Mouse (Mus musculus) heart, postnatal 14 days (tissue): Measurements from ENCODE around the gene Acot8. TPM values are rescaled to one million over a fixed set of nuclear protein-coding genes. Genes with fewer than 3 reads are reported as not detected.
A peak's percentile ranks its signal among the peaks of the same experiment; 100 is the strongest.

Experiments
- DNase-seq, 2 experiments: peaks; one replicate each; pipeline ENCODE4 v3.0.0; 2021 to 2022
- intact Hi-C: fragments of 180-260 bp; cut with DNase I; formaldehyde crosslinking; loops from one replicate; pipeline ENCODE4 v1.15.1; 2025
- long read RNA-seq, 2 experiments: library from polyadenylated mRNA; stranded (forward); transcript quantifications; one replicate each; pipeline ENCODE4 v2.0.0; 2021
- total RNA-seq, 2 experiments: library from RNA; stranded (reverse); gene quantifications; 2 replicates each; pipeline ENCODE4 v1.2.3; 2021

Acot8 gene
- total RNA-seq, result 10 to 100 TPM; 11.2 to 11.3 TPM
- long read RNA-seq, experiment 1, transcript Acot8-202 (6 exons, 1,152 nt), result major isoform, 13 of 16 reads
- long read RNA-seq, experiment 1, partial matches to known transcripts, result 2 of 16 reads
- long read RNA-seq, experiment 1, other reads (novel, unspliced or antisense), result 1 of 16 reads
- long read RNA-seq, experiment 2, transcript Acot8-202 (6 exons, 1,152 nt), result major isoform, 8 of 10 reads
- long read RNA-seq, experiment 2, partial matches to known transcripts, result 0 of 10 reads
- long read RNA-seq, experiment 2, other reads (novel, unspliced or antisense), result 0 of 10 reads

DNA sequence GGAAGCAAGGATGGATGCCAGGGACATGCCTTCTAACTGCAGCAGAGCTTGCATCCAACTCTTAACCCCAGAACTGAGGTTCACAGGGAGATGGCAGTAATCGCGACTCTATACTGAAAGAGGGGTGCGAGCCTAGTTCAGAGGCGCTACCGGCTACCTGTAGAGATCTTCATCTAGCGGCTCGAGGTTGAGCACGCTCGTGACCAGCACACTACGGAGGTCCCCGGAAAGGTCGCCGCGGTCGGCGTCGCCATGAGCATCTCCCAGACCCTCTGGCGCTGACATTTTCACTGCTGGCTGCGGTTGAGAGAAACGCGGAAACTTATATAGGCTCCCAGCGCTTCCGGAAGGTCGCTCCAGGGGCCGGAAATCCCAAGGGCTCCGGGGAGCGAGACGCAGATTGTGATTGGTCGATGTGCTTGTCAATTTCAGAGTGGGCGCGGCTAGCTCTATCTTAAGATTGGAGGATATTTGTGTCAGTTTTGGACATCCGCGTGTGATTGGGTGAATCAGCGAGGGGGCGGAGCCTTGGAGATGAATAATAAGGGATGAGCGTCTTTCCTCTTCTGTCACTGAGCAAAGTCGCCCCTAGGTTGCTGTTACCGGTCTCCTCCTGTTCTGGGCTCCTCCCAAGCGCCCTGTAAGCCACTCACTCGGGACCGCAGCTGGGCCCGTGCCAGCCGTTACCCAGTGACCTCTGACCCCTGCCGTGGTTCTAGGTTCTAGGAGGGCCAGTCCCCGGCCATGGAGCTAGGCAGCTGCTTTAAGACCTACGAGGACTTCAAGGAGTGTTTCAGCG lies at the start of gene Acot8, which contains the start of gene Zswim3:
Gene Acot8, minus strand, starts transcription at position 350 of the 799 bp plus-strand sequence.
Gene Zswim3, plus strand, starts transcription at position 566 of the 799 bp plus-strand sequence.
- intact Hi-C loops, result no loop called here
- peak; percentile 96 to 97 for DNase-seq

DNA sequence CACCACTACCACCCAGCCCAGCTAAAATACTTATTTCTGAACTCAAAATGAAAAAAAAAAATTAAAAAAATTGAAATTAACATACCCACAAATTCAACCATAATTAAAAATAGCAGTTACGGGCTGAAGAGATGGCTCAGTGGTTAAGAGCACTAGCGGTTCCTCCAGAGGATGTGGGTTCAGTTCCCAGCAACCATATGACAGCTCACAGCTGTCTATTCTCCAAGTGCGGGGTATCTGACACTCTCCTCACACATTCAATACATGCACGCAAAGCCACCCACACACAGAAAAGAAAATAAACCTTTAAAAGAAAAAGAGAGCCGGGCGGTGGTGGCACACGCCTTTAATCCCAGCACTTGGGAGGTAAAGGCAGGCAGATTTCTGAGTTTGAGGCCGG lies 45.4 kb upstream of the Acot8 start:
- intact Hi-C loops, result no loop called here
- DNase-seq, result no peak

DNA sequence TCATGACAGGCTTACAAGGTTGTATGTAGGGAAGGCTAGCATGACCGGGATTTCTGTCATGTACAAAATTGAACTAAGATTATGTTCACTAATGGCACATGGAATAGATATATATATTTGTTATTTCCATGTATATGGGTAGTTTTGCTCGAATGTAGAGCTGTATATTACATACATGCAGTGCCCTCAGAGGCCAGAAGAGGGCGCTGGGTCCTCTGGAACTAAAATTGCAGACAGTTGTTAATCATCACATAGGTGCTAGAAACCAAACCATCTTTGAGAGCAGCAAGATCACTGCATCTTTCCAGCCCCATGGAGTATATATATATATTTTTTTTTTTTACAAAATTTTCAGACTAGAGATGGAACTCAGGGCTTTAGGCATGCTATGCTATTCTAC lies 41.1 kb upstream of the Acot8 start:
- DNase-seq, result no peak
- intact Hi-C loops, result no loop called here

DNA sequence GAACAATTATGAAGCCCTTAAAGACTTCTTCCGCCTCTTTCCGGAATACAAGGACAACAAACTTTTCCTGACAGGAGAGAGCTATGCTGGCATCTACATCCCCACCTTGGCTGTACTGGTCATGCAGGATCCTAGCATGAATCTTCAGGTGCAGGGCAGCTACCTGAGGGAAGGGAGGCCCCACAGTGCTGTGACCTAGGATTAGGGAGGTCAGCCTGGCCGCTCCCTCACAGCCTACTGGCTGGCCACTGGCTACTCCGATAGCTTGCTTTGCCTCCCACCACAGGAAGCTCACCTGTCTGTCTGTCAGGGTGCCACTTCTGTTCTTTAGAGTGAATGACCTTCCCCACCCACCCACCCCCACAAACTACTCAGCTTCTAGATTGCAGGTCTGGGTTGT lies 30.5 kb upstream of the Acot8 start:
- DNase-seq, result no peak
- intact Hi-C loops, result loop anchor here (2.0 kb wide), 1 partner anchor 22 kb away; the partner anchor contains the start of gene Pltp

DNA sequence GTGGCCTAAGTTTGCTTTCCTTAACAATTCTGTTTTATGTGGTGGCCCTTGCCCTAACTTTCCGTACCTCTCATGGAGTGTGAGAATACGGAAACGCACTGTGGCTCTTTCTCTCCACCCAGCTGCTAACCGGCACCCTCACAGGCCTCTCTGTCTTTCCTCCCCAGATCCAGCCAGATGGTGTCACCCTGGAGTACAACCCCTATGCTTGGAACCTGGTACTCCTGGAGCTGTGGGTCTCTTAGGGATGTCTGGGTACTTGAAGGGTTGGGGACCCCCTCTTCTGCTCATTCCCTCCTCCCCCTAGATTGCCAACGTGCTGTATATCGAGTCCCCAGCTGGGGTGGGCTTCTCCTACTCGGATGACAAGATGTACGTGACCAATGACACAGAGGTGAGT lies 29.8 kb upstream of the Acot8 start:
- intact Hi-C loops, result loop anchor here (2.0 kb wide), 1 partner anchor 22 kb away; the partner anchor contains the start of gene Pltp
- peak in 1 of 2 experiments; percentile 21 for DNase-seq

DNA sequence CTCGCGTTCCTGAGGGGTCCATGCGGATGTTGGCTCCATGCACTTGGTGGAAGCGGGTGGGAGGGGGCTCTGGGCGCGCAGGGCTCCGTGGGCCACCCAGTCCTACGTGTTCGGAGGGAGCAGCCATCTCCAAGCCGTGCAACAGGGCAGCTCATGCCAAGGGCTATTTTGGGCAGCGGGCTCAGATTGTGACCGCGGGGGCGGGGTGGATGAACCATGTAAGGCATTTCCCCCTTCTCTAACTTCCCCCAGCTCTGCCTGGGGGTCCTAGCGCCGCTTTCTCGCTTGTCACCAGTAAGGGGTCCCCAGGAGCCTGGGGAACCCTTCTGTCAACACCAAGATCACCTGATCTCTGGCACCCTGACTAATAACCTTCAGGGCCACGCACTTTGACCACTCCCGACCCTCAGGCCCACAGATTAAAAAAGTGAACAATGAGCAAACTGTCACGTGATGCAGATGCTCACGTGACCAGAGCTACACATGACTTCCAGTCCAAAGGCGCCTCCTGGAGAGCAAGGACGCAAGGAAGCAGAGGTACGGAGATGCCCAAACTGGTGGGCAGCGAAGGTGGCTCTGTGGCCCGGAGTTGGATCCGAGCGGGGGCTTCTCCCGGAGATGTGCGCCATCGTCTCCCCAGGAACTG lies 28.8 kb upstream of the Acot8 start, which contains the start of gene Neurl2:
Gene Neurl2, minus strand, starts transcription at position 143 of the 646 bp plus-strand sequence.
- intact Hi-C loops, result loop anchor here (2.0 kb wide), 2 partner anchors 45 to 77 kb away; partner anchors contain the start of genes Pcif1 and Zfp335
- peak; percentile 88 to 93 for DNase-seq

DNA sequence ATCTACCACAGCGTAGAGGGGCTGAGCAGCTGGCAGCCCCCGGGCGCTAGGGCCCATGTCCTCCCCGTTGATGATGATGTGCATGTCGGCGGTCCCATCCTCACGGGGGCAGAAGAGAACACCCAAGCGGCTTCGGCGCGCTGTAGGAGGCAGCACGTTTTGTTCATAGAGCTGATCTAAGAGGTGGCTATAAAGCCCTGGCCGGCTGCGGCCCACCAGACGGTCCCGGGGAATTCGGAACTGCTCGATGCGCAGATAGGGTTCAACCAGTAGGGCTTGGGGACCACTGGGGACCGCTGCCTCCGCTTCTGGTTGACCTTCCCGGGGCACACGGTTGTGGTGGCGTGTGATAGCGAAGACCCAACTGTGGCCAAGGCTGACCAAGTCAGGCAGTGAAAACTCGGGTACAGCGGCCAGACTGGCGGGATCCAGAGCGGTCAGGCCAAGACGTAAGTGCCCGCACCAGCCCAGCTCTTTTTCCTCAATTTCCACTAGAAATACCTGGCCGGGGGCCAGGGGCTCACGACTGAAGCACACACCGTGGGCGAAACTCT lies 28.1 kb upstream of the Acot8 start, which contains the start of gene Ctsa:
Gene Ctsa, plus strand, starts transcription at position 126 of the 554 bp plus-strand sequence.
- intact Hi-C loops, result loop anchor here (2.0 kb wide), 2 partner anchors 46 to 78 kb away; partner anchors contain the start of genes Pcif1 and Zfp335
- DNase-seq, result peak; percentile 82

DNA sequence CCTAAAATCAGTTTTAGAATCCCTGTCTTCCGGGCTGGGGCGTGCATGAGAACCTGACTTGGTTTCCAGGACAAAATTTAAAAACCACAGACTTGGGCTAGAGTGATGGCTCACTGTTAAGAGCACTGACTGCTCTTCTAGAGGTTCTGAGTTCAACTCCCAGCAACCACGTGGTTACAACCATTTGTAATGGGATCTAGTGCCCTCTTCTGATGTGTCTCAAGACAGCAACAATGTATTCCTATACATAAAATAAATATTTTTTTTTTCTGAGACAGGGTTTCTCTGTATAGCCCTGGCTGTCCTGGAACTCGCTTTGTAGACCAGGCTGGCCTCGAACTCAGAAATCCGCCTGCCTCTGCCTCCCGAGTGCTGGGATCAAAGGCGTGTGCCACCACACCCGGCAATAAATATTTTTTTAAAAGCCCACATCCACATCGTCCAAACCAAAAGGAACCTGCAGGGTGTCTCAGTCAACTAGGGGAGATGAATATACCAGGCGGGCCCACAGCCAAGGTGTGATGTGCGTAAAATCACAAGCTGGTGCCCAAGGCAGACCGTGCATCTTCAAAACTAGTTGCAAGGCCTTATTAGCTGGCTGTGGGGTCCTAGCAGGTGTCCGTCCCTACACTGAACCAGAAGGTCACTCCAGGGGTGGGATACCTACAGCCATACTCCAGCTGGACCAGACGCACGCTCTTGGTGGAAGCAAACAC lies 27.5 kb upstream of the Acot8 start:
- DNase-seq, result no peak
- intact Hi-C loops, result loop anchor here (2.0 kb wide), 2 partner anchors 47 to 79 kb away; partner anchors contain the start of genes Pcif1 and Zfp335

DNA sequence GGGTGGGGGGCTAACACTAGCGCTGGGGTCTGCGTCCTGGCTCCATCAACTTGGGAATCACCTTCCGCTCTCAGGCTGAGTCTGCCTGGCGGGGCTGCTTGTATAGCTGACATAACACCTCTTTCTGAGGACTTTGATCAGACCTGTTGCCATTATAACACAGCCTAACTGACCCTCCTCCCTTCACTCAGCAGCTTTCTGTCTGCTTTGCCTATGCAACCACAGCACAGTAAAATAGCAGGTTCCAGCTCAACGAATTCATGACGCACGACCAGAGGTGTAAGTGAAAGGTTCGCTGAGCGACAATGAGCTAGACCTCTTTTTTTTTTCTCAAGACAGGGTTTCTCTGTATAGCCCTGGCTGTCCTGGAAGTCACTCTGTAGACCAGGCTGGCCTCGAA lies 26.3 kb upstream of the Acot8 start:
- intact Hi-C loops, result no loop called here
- no peak for DNase-seq

DNA sequence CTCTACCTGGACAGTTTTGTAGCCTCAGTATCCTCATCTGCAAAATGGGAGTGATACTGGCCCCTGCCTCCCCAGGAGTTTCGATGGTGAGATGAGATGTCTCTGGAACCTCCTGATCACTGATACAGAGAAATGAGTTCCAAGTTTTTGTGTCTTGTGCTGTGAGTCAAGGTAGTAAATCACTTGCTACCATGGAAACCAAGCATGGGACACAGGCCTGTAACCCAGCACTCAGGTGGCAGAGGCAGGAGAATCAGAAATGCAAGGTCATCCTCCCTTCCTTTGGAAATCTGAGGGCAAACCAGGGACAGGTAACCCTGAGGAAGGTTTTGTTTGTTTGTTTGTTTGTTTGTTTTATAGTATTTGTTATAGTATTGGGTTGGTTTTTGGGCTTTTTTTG lies 24.4 kb upstream of the Acot8 start:
- DNase-seq, result no peak
- intact Hi-C loops, result loop anchor here (10.0 kb wide), 1 partner anchor 206 kb away; the partner anchor contains the start of gene Ncoa5

DNA sequence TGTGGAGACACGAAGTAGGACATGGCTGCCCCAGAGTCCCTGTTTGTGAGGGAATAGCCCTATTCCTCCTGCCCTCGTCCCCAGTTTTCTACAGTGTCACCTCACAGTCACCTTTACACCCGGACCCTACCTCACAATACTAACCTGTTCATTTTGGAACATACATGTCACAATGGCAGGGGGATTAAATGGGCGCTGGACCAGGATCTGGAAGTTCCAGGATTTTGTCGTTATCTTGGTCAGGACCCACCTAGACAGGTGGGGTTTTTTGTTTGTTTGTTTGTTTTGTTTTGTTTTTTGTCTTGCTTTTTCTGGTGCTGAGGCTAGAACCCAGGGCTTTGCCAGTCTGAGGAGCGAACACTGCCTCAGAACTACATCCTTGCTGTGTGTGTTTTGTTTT lies 23.8 kb upstream of the Acot8 start, which contains the start of gene Spata25:
Gene Spata25, minus strand, starts transcription at position 101 of the 400 bp plus-strand sequence.
- intact Hi-C loops, result loop anchor here (10.0 kb wide), 1 partner anchor 206 kb away; the partner anchor contains the start of gene Ncoa5
- DNase-seq, result no peak

DNA sequence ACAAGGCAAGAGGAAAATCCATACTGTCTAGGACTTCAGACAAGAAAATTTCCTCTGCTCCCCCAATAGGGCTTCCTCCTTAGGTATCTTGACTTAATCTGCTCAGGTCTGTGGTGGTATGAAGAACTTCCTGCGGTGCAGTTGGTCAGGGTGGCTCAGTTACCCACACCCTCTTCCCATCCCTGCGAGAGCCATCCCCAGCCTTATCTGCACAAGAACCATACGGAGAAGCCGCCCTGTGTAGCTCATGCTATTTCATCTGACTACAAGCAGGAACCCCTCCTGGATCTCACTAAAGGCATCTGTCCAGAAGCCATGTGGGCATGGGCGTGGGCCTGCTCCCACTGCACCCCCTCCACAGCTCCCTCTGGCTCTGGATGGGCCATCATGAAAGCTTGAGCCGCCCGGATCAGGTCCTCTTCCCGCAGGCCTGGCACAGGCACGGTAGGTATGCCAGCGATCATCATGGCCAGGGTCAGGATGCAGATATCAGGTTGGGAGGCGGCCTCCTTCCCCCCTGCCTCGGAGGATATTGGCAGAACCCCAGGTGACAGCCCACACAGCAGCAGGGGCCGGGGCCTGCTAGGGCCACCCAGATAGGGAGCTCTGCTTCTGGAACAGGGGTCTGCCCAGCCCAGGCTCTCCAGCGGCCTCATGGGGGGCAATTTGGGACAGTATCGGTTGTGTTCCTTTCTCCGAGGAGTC lies 22.6 kb upstream of the Acot8 start:
- DNase-seq, result no peak
- intact Hi-C loops, result loop anchor here (10.0 kb wide), 1 partner anchor 208 kb away; the partner anchor contains the start of gene Ncoa5

DNA sequence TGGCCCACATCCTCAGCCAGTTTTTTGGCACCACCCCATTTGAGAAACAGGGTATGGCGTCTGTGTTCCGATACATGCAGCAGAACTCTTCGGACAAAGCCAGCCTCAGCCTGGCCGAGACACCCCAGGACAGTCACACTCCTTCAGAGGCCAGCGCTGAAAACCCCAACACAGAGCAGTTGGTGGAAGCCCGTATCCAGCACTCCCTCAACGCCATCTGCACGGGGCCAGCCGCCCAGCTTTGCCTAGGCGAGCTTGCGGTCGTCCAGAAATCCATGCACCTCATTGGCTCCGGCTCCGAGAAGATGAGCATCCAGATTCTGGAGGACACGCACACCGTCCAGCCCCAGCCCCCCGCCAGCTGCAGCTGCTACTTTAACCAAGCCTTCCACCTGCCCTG lies 20.8 kb upstream of the Acot8 start:
- intact Hi-C loops, result loop anchor here (10.0 kb wide), 1 partner anchor 209 kb away; the partner anchor contains the start of gene Ncoa5
- DNase-seq, result no peak

DNA sequence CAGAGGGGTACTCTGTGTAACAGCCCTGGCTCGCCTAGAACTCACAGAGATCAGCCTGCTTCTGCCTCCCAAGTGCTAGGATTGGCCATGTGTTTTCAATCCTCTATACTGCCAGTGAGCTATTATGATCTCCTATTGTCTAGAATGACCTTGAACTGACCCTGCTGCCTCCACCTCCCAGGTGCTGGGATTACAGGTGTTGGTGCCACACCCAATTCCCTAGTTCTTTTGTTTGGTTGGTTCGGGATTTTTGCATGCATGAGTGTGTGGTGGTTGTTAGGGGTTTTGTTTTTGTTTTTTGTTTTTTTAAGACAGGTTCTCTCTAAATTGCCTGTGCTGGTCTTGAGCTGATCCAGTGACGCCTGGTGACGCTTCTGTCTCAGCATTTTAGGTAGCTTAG lies 19.3 kb upstream of the Acot8 start:
- DNase-seq, result no peak
- intact Hi-C loops, result loop anchor here (10.0 kb wide), 1 partner anchor 211 kb away; the partner anchor contains the start of gene Ncoa5

DNA sequence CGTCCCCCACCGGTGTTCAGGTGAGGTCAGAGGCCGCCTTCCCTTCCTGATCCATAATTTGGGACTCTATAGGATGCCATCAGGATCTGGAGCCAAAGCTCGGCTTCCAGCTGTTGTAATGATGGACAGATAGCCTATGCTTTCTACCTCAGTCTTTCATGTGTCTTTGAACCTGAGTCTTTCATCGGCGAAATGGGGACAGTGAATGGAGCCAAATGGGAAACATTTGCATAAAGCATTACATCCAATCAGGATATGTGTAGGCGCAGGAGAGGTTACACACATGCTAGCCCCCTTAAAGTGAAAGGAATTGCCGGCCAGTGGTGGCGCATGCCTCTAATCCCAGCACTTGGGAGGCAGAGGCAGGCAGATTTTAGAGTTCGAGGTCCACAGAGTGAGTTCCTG lies 18.5 kb upstream of the Acot8 start:
- intact Hi-C loops, result loop anchor here (10.0 kb wide), 1 partner anchor 212 kb away; the partner anchor contains the start of gene Ncoa5
- DNase-seq, result no peak

DNA sequence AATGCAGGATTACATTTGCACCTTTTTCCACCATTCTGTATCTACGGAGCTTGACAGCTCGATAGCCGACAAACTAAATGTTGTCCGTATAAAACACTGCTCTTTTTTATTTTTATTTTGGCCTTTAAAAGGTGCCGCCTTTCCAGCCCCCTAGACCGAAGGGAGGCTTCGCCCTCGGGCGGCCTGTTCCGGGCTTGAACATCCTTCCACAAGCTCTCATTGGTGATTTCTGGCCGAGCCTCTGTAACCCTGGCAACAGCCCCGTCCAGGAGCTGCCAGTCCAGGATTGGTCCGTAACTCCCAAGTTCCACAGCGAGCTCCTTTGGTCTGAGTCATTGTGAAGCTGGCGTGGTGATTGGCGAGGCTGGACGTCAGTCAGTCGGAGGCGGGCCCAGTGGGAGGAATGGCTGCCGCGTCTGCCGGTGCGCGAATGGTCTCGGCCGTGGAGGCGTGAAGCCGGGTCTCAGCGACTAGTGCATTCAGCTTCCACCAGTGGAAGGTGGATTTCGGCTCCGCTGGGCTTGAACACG lies 18.0 kb upstream of the Acot8 start, which contains the start of gene Zswim1:
Gene Zswim1, plus strand, starts transcription at position 51 of the 530 bp plus-strand sequence.
- DNase-seq, result peak; percentile 99 to 100
- intact Hi-C loops, result loop anchor here (10.0 kb wide), 1 partner anchor 212 kb away; the partner anchor contains the start of gene Ncoa5

DNA sequence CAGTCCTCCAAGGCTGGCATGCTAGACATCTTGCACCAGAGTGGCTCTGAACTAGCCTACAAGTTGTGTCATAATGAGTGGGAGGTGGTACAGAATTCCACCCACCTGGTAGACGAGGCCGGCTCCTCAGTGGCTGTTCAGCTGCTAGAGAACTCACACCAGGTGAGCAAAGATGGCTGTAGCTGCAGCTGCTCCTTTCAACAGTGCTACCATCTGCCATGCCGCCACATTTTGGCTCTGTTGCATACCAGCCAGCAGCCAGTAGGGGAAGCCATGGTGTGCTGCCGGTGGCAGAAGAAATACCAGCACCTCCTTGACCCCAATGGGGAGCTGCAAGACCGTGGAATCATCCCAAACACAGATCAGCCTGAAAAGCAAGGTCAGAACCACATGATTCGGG lies 16.4 kb upstream of the Acot8 start:
- intact Hi-C loops, result loop anchor here (10.0 kb wide), 1 partner anchor 214 kb away; the partner anchor contains the start of gene Ncoa5
- DNase-seq, result no peak

DNA sequence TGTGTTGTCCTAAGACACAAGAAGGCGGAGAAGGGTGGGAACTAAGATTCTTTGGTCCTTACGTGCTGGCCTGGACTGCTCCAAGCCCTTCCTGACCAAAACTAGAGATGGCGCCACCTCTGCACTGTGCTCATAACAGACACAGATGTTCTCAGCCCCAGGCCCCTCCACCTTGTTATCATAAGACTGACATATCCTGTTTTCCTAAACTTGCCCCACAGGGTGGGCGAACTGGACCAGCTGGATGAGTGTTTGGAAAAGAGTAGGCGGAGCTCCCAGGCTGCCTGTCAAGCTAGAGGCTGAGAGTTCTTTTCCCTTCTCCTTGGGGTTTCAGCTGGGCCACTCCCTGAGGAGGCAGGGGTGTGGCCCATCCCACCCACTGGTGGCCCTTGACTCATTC lies 13.0 kb upstream of the Acot8 start:
- DNase-seq, result no peak
- intact Hi-C loops, result no loop called here
